Mouse (Mus musculus) erythroblast, embryonic 14.5 days (primary cell): ENCODE results near the gene Il2rb.

Experiments used
- GATA1 ChIP-seq: IDR thresholded peaks from 2 replicates; pipeline ENCODE4 v1.6.1; 2012; ENCODE audit warnings: low read length, inconsistent platforms, mixed read lengths
- TAL1 ChIP-seq: IDR thresholded peaks from 3 replicates; pipeline ENCODE4 v1.6.1; 2012; ENCODE audit warnings: low read length, inconsistent platforms, mixed read lengths

- TF ChIP-seq GATA1 (no peak), TAL1 (no peak)
Observed at GRCm38 (mm10) chr15:78475604-78476031, 19.5 kb downstream of the Il2rb start.
